Mouse (Mus musculus) liver, embryonic 14.5 days (tissue): ENCODE measurements at regions not wholly inside any gene's neighbourhood (a gene's known extent, or its start where the extent isn't known, plus 50 kb on each side); places are given as distances from the start of the nearest gene placed in this dataset.

Experiments
- CTCF ChIP-seq: IDR thresholded peaks from 2 replicates; pipeline ENCODE4 v1.5.1; 2016; ENCODE audit warnings: antibody characterized with exemption, low read depth, control low read depth
- EP300 ChIP-seq: IDR thresholded peaks from 2 replicates; pipeline ENCODE4 v1.6.1; 2016; ENCODE audit warnings: antibody characterized with exemption, low read depth

DNA sequence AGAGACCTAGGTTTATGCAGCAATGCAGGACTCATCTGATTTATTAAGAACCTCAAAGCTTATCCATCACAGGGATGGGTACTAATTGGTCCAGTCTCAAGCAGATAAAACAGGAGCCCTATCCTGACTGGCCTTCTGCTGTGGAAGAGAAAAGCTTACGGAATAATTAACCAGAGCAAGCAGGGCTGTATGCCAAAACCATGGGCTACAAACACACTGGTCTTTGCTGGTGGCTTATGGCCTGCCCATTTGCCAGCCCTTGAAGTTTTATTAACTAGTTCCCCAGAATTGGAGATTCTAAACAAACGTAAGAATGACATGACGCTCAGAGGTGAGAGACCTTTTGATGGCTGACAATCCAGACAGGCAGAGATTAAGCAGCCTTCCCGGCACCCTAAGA, 83.4 kb upstream of the Rbms3 start:
- TF ChIP-seq CTCF: no peak
- no peak for TF ChIP-seq EP300
